Mouse (Mus musculus): ENCODE data around the gene Anks1b. TPM values are rescaled to one million over a fixed set of nuclear protein-coding genes. Genes with fewer than 3 reads are reported as not detected.

The Anks1b gene
- 0.03 and 0.10 TPM in 2 replicates for polyA plus RNA-seq (2012; rRNA removed; ENCODE audit: low replicate concordance)

GRCm38 (mm10) chr10:89873146-89873950, at the start of gene Anks1b:
Gene Anks1b, plus strand, starts transcription at chr10:89873509.

Other genes starting within 250 kb of the Anks1b start
- gene Scyl2, start 187.2 kb upstream of the Anks1b start, polyA plus RNA-seq (2012; rRNA removed; ENCODE audit: low replicate concordance): 14.4 and 21.2 TPM in 2 replicates
- 2.2 and 2.4 TPM in 2 replicates for gene Actr6, start 141.2 kb upstream of the Anks1b start, polyA plus RNA-seq (2012; rRNA removed; ENCODE audit: low replicate concordance)
- gene Uhrf1bp1l, start 128.5 kb upstream of the Anks1b start, polyA plus RNA-seq (2012; rRNA removed; ENCODE audit: low replicate concordance): 15.2 and 29.0 TPM in 2 replicates

All from subcutaneous adipose tissue, adult 2 months (tissue).